Mouse (Mus musculus): ENCODE data around the gene Myo1d. TPM values are rescaled to one million over a fixed set of nuclear protein-coding genes. Genes with fewer than 3 reads are reported as not detected.

Gene Myo1d
- polyA plus RNA-seq, 1 experiment from 2014 or later = 9.3 TPM

GRCm38 (mm10) chr11:80508361-80509175 lies 271.3 kb downstream of the Myo1d start:
- no peak for DNase-seq (ENCODE audit: low spot score)
- ATAC-seq (replicated peaks; ENCODE audit: low FRiP score) = no peak
- no peaks in the 10 kb centered on the region for H3K36me3 ChIP-seq (ENCODE audit: control insufficient read depth, insufficient read depth, low read length)
- no peaks in the 10 kb centered on the region for H3K27me3 ChIP-seq (replicated peaks; ENCODE audit: control insufficient read depth, insufficient read depth, low read length)
- peaks cover 9% of the 10 kb centered on the region for H3K4me1 ChIP-seq (replicated peaks; ENCODE audit: control insufficient read depth, insufficient read depth, low read length)
- peak overlapping the region; percentile 37 for H3K4me2 ChIP-seq
- H3K27ac ChIP-seq (ENCODE audit: low read depth, low read length) = no peak overlapping the region
- WGBS = 29% methylated on average over 19 of the region's 19 CpGs
- no peak overlapping the region for H3K4me3 ChIP-seq (ENCODE audit: low read depth, low read length)
- H3K9ac ChIP-seq (ENCODE audit: low read depth, low read length) = no peak overlapping the region; the same call in 1 of the 2 replicates
- no peaks in the 10 kb centered on the region for H3K9me3 ChIP-seq (ENCODE audit: control insufficient read depth, low read length)

GRCm38 (mm10) chr11:80507791-80508190 lies 272.0 kb downstream of the Myo1d start:
- no peak overlapping the region for H3K27ac ChIP-seq (ENCODE audit: low read depth, low read length)
- no peaks in the 10 kb centered on the region for H3K36me3 ChIP-seq (ENCODE audit: control insufficient read depth, insufficient read depth, low read length)
- no peaks in the 10 kb centered on the region for H3K9me3 ChIP-seq (ENCODE audit: control insufficient read depth, low read length)
- H3K9ac ChIP-seq (ENCODE audit: low read depth, low read length) = no peak overlapping the region
- no peaks in the 10 kb centered on the region for H3K27me3 ChIP-seq (replicated peaks; ENCODE audit: control insufficient read depth, insufficient read depth, low read length)
- no peak overlapping the region for H3K4me3 ChIP-seq (ENCODE audit: low read depth, low read length)
- H3K4me1 ChIP-seq (replicated peaks; ENCODE audit: control insufficient read depth, insufficient read depth, low read length) = peaks cover 9% of the 10 kb centered on the region
- no peak for DNase-seq (ENCODE audit: low spot score)
- ATAC-seq (replicated peaks; ENCODE audit: low FRiP score) = no peak
- no peak overlapping the region for H3K4me2 ChIP-seq
- whole genome bisulfite sequencing = 77% methylated on average over 6 of the region's 6 CpGs

- DNase-seq (ENCODE audit: low spot score) = no peak
Observed at GRCm38 (mm10) chr11:80506483-80506882, 273.3 kb downstream of the Myo1d start.

GRCm38 (mm10) chr11:80505581-80505980 lies 274.2 kb downstream of the Myo1d start:
- ATAC-seq (replicated peaks; ENCODE audit: low FRiP score) (no peak), DNase-seq (ENCODE audit: low spot score) (no peak)
- no peaks in the 10 kb centered on the region for H3K9me3 ChIP-seq (ENCODE audit: control insufficient read depth, low read length)
- H3K9ac ChIP-seq (ENCODE audit: low read depth, low read length) = no peak overlapping the region
- H3K4me1 ChIP-seq (replicated peaks; ENCODE audit: control insufficient read depth, insufficient read depth, low read length) = peaks cover 9% of the 10 kb centered on the region
- H3K27me3 ChIP-seq (replicated peaks; ENCODE audit: control insufficient read depth, insufficient read depth, low read length) = no peaks in the 10 kb centered on the region
- H3K4me2 ChIP-seq = no peak overlapping the region
- no peaks in the 10 kb centered on the region for H3K36me3 ChIP-seq (ENCODE audit: control insufficient read depth, insufficient read depth, low read length)
- H3K27ac ChIP-seq (ENCODE audit: low read depth, low read length) = no peak overlapping the region
- H3K4me3 ChIP-seq (ENCODE audit: low read depth, low read length) = no peak overlapping the region
- WGBS = 85% methylated on average over 3 of the region's 3 CpGs

More at GRCm38 (mm10) chr11:80506483-80506882, 273.3 kb downstream of the Myo1d start:
- no peak for ATAC-seq (replicated peaks; ENCODE audit: low FRiP score)
- Histone ChIP-seq H3K27ac (ENCODE audit: low read depth, low read length) (no peak overlapping the region), H3K9ac (ENCODE audit: low read depth, low read length) (no peak overlapping the region), H3K4me1 (replicated peaks; ENCODE audit: control insufficient read depth, insufficient read depth, low read length) (peaks cover 9% of the 10 kb centered on the region), H3K4me2 (no peak overlapping the region), H3K27me3 (replicated peaks; ENCODE audit: control insufficient read depth, insufficient read depth, low read length) (no peaks in the 10 kb centered on the region), H3K9me3 (ENCODE audit: control insufficient read depth, low read length) (no peaks in the 10 kb centered on the region), H3K4me3 (ENCODE audit: low read depth, low read length) (no peak overlapping the region), H3K36me3 (ENCODE audit: control insufficient read depth, insufficient read depth, low read length) (no peaks in the 10 kb centered on the region)

- Histone ChIP-seq H3K4me1 (replicated peaks; ENCODE audit: control insufficient read depth, insufficient read depth, low read length) (peaks cover 9% of the 10 kb centered on the region), H3K4me2 (no peak overlapping the region), H3K9me3 (ENCODE audit: control insufficient read depth, low read length) (no peaks in the 10 kb centered on the region), H3K4me3 (ENCODE audit: low read depth, low read length) (no peak overlapping the region), H3K27me3 (replicated peaks; ENCODE audit: control insufficient read depth, insufficient read depth, low read length) (no peaks in the 10 kb centered on the region), H3K36me3 (ENCODE audit: control insufficient read depth, insufficient read depth, low read length) (no peaks in the 10 kb centered on the region), H3K9ac (ENCODE audit: low read depth, low read length) (no peak overlapping the region), H3K27ac (ENCODE audit: low read depth, low read length) (no peak overlapping the region)
- 38% methylated on average over 6 of the region's 6 CpGs for WGBS
- ATAC-seq (replicated peaks; ENCODE audit: low FRiP score) (no peak), DNase-seq (ENCODE audit: low spot score) (no peak)
Observed at GRCm38 (mm10) chr11:80504519-80505385, 275.1 kb downstream of the Myo1d start.

GRCm38 (mm10) chr11:80503726-80504452 lies 275.9 kb downstream of the Myo1d start:
- Histone ChIP-seq H3K4me2 (no peak overlapping the region), H3K27me3 (replicated peaks; ENCODE audit: control insufficient read depth, insufficient read depth, low read length) (no peaks in the 10 kb centered on the region), H3K9me3 (ENCODE audit: control insufficient read depth, low read length) (no peaks in the 10 kb centered on the region), H3K36me3 (ENCODE audit: control insufficient read depth, insufficient read depth, low read length) (no peaks in the 10 kb centered on the region), H3K4me1 (replicated peaks; ENCODE audit: control insufficient read depth, insufficient read depth, low read length) (peaks cover 14% of the 10 kb centered on the region), H3K4me3 (ENCODE audit: low read depth, low read length) (no peak overlapping the region), H3K9ac (ENCODE audit: low read depth, low read length) (no peak overlapping the region), H3K27ac (ENCODE audit: low read depth, low read length) (no peak overlapping the region)
- DNase-seq (ENCODE audit: low spot score) (no peak), ATAC-seq (replicated peaks; ENCODE audit: low FRiP score) (no peak)
- 51% methylated on average over 13 of the region's 13 CpGs for WGBS

GRCm38 (mm10) chr11:80503281-80503680 lies 276.5 kb downstream of the Myo1d start:
- WGBS = 74% methylated on average over 6 of the region's 6 CpGs
- Histone ChIP-seq H3K4me3 (ENCODE audit: low read depth, low read length) (no peak overlapping the region), H3K9me3 (ENCODE audit: control insufficient read depth, low read length) (no peaks in the 10 kb centered on the region), H3K36me3 (ENCODE audit: control insufficient read depth, insufficient read depth, low read length) (no peaks in the 10 kb centered on the region), H3K27ac (ENCODE audit: low read depth, low read length) (no peak overlapping the region), H3K9ac (ENCODE audit: low read depth, low read length) (no peak overlapping the region), H3K4me1 (replicated peaks; ENCODE audit: control insufficient read depth, insufficient read depth, low read length) (peaks cover 13% of the 10 kb centered on the region; the same call in 1 of the 2 replicates), H3K4me2 (no peak overlapping the region), H3K27me3 (replicated peaks; ENCODE audit: control insufficient read depth, insufficient read depth, low read length) (no peaks in the 10 kb centered on the region)
- DNase-seq (ENCODE audit: low spot score) (no peak), ATAC-seq (replicated peaks; ENCODE audit: low FRiP score) (no peak)

GRCm38 (mm10) chr11:80499550-80499952 lies 280.3 kb downstream of the Myo1d start:
- Histone ChIP-seq H3K27me3 (replicated peaks; ENCODE audit: control insufficient read depth, insufficient read depth, low read length) (no peaks in the 10 kb centered on the region), H3K9ac (ENCODE audit: low read depth, low read length) (no peak overlapping the region), H3K4me1 (replicated peaks; ENCODE audit: control insufficient read depth, insufficient read depth, low read length) (peaks cover 13% of the 10 kb centered on the region; the same call in 1 of the 2 replicates), H3K27ac (ENCODE audit: low read depth, low read length) (no peak overlapping the region), H3K36me3 (ENCODE audit: control insufficient read depth, insufficient read depth, low read length) (no peaks in the 10 kb centered on the region), H3K9me3 (ENCODE audit: control insufficient read depth, low read length) (no peaks in the 10 kb centered on the region), H3K4me3 (ENCODE audit: low read depth, low read length) (no peak overlapping the region), H3K4me2 (no peak overlapping the region)
- ATAC-seq (replicated peaks; ENCODE audit: low FRiP score) (no peak), DNase-seq (ENCODE audit: low spot score) (no peak)
- WGBS = 73% methylated on average over 4 of the region's 4 CpGs

Measured in liver, embryonic 11.5 days (tissue).